Mouse (Mus musculus): ENCODE results near the gene Cgnl1. TPM values are rescaled to one million over a fixed set of nuclear protein-coding genes. Genes with fewer than 3 reads are reported as not detected.

Cgnl1 gene
- total and polyA plus RNA-seq, 3 experiments, result 0.03 TPM; not detected in 2

DNA sequence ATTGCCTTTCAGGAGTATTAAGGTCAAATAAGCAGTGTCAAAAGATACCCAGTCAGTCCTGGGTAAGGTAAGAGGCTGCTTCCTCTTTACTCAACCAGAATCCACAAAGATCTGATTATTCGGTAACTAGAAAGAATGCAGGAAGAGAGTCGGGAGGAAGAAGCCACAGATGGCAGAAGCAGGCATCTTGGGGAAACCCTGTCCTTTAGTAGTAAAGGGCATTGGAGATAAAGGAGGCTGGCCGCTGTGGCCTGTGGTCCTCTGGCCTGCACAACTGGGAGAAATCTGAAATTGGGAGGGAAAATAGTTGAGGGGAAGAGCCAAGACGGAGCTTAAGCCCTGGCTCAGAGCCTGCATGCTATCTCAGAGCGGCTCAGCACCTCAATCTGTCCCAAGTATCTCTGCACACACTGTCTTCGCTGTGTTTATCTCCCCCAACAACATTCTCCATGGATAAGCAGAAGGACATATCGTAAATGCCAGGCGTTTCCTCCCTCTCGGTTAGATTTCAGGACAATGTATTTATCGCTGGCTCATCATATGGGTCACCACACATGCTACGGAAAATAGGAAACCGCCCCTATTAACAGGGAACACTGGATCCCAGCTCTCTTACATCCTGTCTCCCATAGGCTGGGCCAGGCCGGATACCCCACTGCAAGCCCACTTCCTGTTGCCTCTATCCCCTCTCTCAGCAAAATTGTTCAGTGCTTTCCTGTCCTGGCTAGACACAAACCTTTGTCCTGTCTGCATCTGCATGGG lies 164.9 kb downstream of the Cgnl1 start:
- dilution Hi-C loops (cut with MboI; ENCODE audit: extremely low pct_ligation_motif_present, extremely low pct_unique_long_range_greater_than_20kb, low sequenced_read_pairs) (no loop called here), in situ Hi-C loops (cut with MboI; ENCODE audit: low pct_ligation_motif_present, low pct_unique_long_range_greater_than_20kb, low sequenced_read_pairs) (loop anchor here (25.0 kb wide), 1 partner anchor 394 kb away; the partner anchor contains the start of gene Aldh1a2)
- H3K9ac ChIP-seq (ENCODE audit: insufficient read depth, low read depth), result no peak overlapping the region
- no peaks in the 10 kb centered on the region for H3K9me3 ChIP-seq (replicated peaks; ENCODE audit: low read length)
- no peaks in the 10 kb centered on the region for H3K79me2 ChIP-seq (replicated peaks; ENCODE audit: control insufficient read depth, extremely low read depth, insufficient read depth, poor library complexity, severe bottlenecking)
- H3K27ac ChIP-seq (ENCODE audit: insufficient read depth, low read depth), result no peak overlapping the region
- peaks cover 2 to 32% of the 10 kb centered on the region in 2 experiments; a peak in 2 of 4 replicates for H3K4me1 ChIP-seq (ENCODE audit: control insufficient read depth in 1 of 2, insufficient read depth in 2 of 2)
- no peak for DNase-seq (ENCODE audit: extremely low read depth)
- TF ChIP-seq JUN (IDR thresholded peaks at IDR 0.05; ENCODE audit: insufficient read depth, low read depth, low read length), result no peak
- no peak for TF ChIP-seq TCF12 (IDR thresholded peaks at IDR 0.05; ENCODE audit: low read depth, low read length)
- TF ChIP-seq HCFC1 (IDR thresholded peaks at IDR 0.05; ENCODE audit: low read depth, low read length), result no peak
- no peak for TF ChIP-seq EP300 (IDR thresholded peaks at IDR 0.05; ENCODE audit: low read length)
- TF ChIP-seq RAD21 (IDR thresholded peaks at IDR 0.05; ENCODE audit: low read depth, low read length), result no peak
- TF ChIP-seq MEF2A (IDR thresholded peaks at IDR 0.05; ENCODE audit: borderline replicate concordance, low read depth, low read length), result no peak
- no peak for TF ChIP-seq BHLHE40 (IDR thresholded peaks at IDR 0.05; ENCODE audit: low read depth, low read length)
- TF ChIP-seq NELFE (IDR thresholded peaks at IDR 0.05; ENCODE audit: low read depth, low read length), result no peak
- no peak for TF ChIP-seq CTCF (conservative IDR thresholded peaks at IDR 0.05 in 1 of 2, IDR thresholded peaks at IDR 0.05 in 1 of 2; ENCODE audit: low read depth in 2 of 2, low read length in 2 of 2)
- no peak for TF ChIP-seq MAZ (IDR thresholded peaks at IDR 0.05; ENCODE audit: low read depth, low read length)
- H3K36me3 ChIP-seq (replicated peaks in 1 of 2; ENCODE audit: control insufficient read depth in 1 of 2, insufficient read depth in 1 of 2, low read length in 1 of 2), result no peaks in the 10 kb centered on the region
- H3K4me2 ChIP-seq (ENCODE audit: insufficient read depth, low read depth, poor library complexity, severe bottlenecking), result no peak overlapping the region
- H3K4me3 ChIP-seq (replicated peaks in 1 of 3; ENCODE audit: low read depth in 2 of 3, low read length in 2 of 3, poor library complexity in 1 of 3), result no peak overlapping the region
- no peaks in the 10 kb centered on the region for H3K27me3 ChIP-seq (replicated peaks)

DNA sequence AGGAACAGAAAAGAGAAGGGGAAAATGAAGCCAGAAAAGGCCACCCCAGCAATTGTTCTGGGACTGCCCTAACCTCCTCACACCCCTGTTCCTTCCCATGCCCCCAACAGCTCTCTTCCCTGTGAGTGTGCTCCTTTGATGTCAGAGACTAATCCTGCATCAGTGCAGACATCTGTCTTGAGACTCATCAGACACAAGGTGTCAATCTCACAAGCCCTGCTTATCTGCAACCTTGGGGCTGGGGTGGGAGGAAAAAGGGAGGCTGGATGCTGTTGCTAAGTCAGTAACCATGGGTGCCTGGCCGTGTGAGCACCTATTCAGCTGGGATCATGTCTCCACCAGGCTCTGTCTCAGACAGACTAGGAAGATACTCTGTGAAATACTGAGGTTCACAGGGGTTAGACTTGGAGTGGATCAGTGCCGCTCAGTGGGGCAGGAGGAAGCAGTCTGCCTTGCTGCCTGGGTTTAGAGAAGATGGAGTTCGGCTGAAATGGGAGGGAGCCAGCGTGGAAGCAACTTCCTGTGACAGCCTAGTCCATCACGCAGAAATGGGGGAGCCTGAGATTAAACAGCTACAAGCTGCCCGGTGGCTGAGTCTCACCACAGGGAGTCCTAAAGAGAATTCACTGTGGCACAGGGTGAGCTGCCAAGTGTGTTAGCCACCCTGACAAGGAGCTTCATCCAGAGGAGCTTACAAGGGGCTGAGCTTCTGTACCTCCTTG lies 166.3 kb downstream of the Cgnl1 start:
- Histone ChIP-seq H3K4me2 (ENCODE audit: insufficient read depth, low read depth, poor library complexity, severe bottlenecking) (no peak overlapping the region), H3K36me3 (replicated peaks in 1 of 2; ENCODE audit: control insufficient read depth in 1 of 2, insufficient read depth in 1 of 2, low read length in 1 of 2) (no peaks in the 10 kb centered on the region), H3K9ac (ENCODE audit: insufficient read depth, low read depth) (no peak overlapping the region), H3K9me3 (replicated peaks; ENCODE audit: low read length) (no peaks in the 10 kb centered on the region), H3K27ac (ENCODE audit: insufficient read depth, low read depth) (no peak overlapping the region), H3K4me3 (replicated peaks in 1 of 3; ENCODE audit: low read depth in 2 of 3, low read length in 2 of 3, poor library complexity in 1 of 3) (no peak overlapping the region), H3K79me2 (replicated peaks; ENCODE audit: control insufficient read depth, extremely low read depth, insufficient read depth, poor library complexity, severe bottlenecking) (no peaks in the 10 kb centered on the region), H3K27me3 (replicated peaks) (no peaks in the 10 kb centered on the region), H3K4me1 (ENCODE audit: control insufficient read depth in 1 of 2, insufficient read depth in 2 of 2) (peaks cover 2 to 32% of the 10 kb centered on the region in 2 experiments; a peak in 2 of 4 replicates)
- dilution Hi-C loops (cut with MboI; ENCODE audit: extremely low pct_ligation_motif_present, extremely low pct_unique_long_range_greater_than_20kb, low sequenced_read_pairs) (no loop called here), in situ Hi-C loops (cut with MboI; ENCODE audit: low pct_ligation_motif_present, low pct_unique_long_range_greater_than_20kb, low sequenced_read_pairs) (loop anchor here (25.0 kb wide), 1 partner anchor 393 kb away; the partner anchor contains the start of gene Aldh1a2)
- no peak for DNase-seq (ENCODE audit: extremely low read depth)
- TF ChIP-seq SIN3A (IDR thresholded peaks at IDR 0.05; ENCODE audit: low read length) (no peak), NELFE (IDR thresholded peaks at IDR 0.05; ENCODE audit: low read depth, low read length) (no peak), TBP (conservative IDR thresholded peaks at IDR 0.05; ENCODE audit: low read depth, low read length) (no peak), E2F4 (IDR thresholded peaks at IDR 0.05; ENCODE audit: insufficient replicate concordance, low read depth, low read length) (no peak), ELF1 (IDR thresholded peaks at IDR 0.05; ENCODE audit: low read depth, low read length) (no peak), MAFK (IDR thresholded peaks at IDR 0.05; ENCODE audit: insufficient replicate concordance, low read length) (no peak), MYC (IDR thresholded peaks at IDR 0.05; ENCODE audit: low read depth, low read length) (no peak)
